Mouse (Mus musculus) ovary, postnatal 36 days (tissue): ENCODE results near the gene Fgf11.

Source experiments
- DNase-seq: peaks from one replicate; pipeline ENCODE4 v3.0.0; 2022; ENCODE audit warnings: low spot score, mixed read lengths

The Fgf11 gene

GRCm38 (mm10) chr11:69801379-69801977 is at the start of gene Fgf11:
Gene Fgf11 (minus strand): TSS chr11:69801857.
- DNase-seq, result no peak

GRCm38 (mm10) chr11:69850754-69851153 is 49.1 kb upstream of the Fgf11 start:
- DNase-seq, result no peak

GRCm38 (mm10) chr11:69849884-69850283 is 48.2 kb upstream of the Fgf11 start:
- DNase-seq, result no peak

GRCm38 (mm10) chr11:69849128-69849527 is 47.5 kb upstream of the Fgf11 start:
- DNase-seq, result no peak

GRCm38 (mm10) chr11:69848021-69848420 is 46.4 kb upstream of the Fgf11 start:
- DNase-seq, result no peak

- peak; percentile 30 for DNase-seq
These were observed 45.4 kb upstream of the Fgf11 start for GRCm38 (mm10) chr11:69846738-69847688.

GRCm38 (mm10) chr11:69846198-69846680 is 44.6 kb upstream of the Fgf11 start, which contains the start of gene Plscr3:
Gene Plscr3 (plus strand): TSS chr11:69846376.
- peak; percentile 94 for DNase-seq

- DNase-seq, result no peak
These were observed 37.1 kb upstream of the Fgf11 start for GRCm38 (mm10) chr11:69838714-69839104.

- DNase-seq, result peak; percentile 92
These were observed 36.5 kb upstream of the Fgf11 start, which contains the start of gene Tmem256 for GRCm38 (mm10) chr11:69837952-69838713. Gene Tmem256 (plus strand): TSS chr11:69838514.

GRCm38 (mm10) chr11:69837604-69837951 is 35.9 kb upstream of the Fgf11 start, which contains the start of gene Nlgn2:
Gene Nlgn2 (minus strand): TSS chr11:69837784.
- DNase-seq, result no peak

- DNase-seq, result peak; percentile 47
These were observed 35.3 kb upstream of the Fgf11 start for GRCm38 (mm10) chr11:69836703-69837576.

- DNase-seq, result no peak
These were observed 34.3 kb upstream of the Fgf11 start for GRCm38 (mm10) chr11:69835966-69836335.

GRCm38 (mm10) chr11:69835326-69835965 is 33.8 kb upstream of the Fgf11 start:
- no peak for DNase-seq

- DNase-seq, result peak; percentile 59
These were observed 32.4 kb upstream of the Fgf11 start for GRCm38 (mm10) chr11:69834001-69834549.

- DNase-seq, result no peak
These were observed 31.9 kb upstream of the Fgf11 start for GRCm38 (mm10) chr11:69833554-69833953.

GRCm38 (mm10) chr11:69828832-69829231 is 27.2 kb upstream of the Fgf11 start:
- DNase-seq, result no peak

GRCm38 (mm10) chr11:69823456-69823855 is 21.8 kb upstream of the Fgf11 start:
- DNase-seq, result no peak

- no peak for DNase-seq
These were observed 20.4 kb upstream of the Fgf11 start, which contains the start of gene Spem1 for GRCm38 (mm10) chr11:69822080-69822479. Gene Spem1 (minus strand): TSS chr11:69822180.

GRCm38 (mm10) chr11:69818871-69819270 is 17.2 kb upstream of the Fgf11 start:
- DNase-seq, result no peak

- DNase-seq, result no peak
These were observed 16.7 kb upstream of the Fgf11 start, which contains the start of gene Spem2 for GRCm38 (mm10) chr11:69818365-69818764. Gene Spem2 (minus strand): TSS chr11:69818465.
